Mouse (Mus musculus): ENCODE measurements around the gene Clint1. TPM values are rescaled to one million over a fixed set of nuclear protein-coding genes. Genes with fewer than 3 reads are reported as not detected.

Gene Clint1
- polyA plus RNA-seq, 1 experiment from 2014 or later: 86.3 TPM

GRCm38 (mm10) chr11:45810805-45811204 is 41.0 kb upstream of the Clint1 start:
- Histone ChIP-seq H3K27ac (ENCODE audit: low read depth, low read length) (no peak overlapping the region), H3K9ac (ENCODE audit: low read depth, low read length) (no peak overlapping the region), H3K9me3 (ENCODE audit: control insufficient read depth, low read length) (no peaks in the 10 kb centered on the region), H3K4me2 (replicated peaks; ENCODE audit: low read depth, low read length) (no peak overlapping the region), H3K4me3 (ENCODE audit: low read length) (no peak overlapping the region), H3K27me3 (ENCODE audit: control insufficient read depth, insufficient read depth, low read length) (no peaks in the 10 kb centered on the region), H3K4me1 (ENCODE audit: control insufficient read depth, insufficient read depth, low read length) (peaks cover 16% of the 10 kb centered on the region; the same call in 1 of the 2 replicates), H3K36me3 (ENCODE audit: control insufficient read depth, insufficient read depth, low read length) (no peaks in the 10 kb centered on the region)
- 87% methylated on average over 8 of the region's 8 CpGs for WGBS
- no peak for ATAC-seq (ENCODE audit: low FRiP score, low TSS enrichment)

- Histone ChIP-seq H3K4me2 (replicated peaks; ENCODE audit: low read depth, low read length) (no peak overlapping the region), H3K9ac (ENCODE audit: low read depth, low read length) (no peak overlapping the region), H3K4me3 (ENCODE audit: low read length) (no peak overlapping the region), H3K27ac (ENCODE audit: low read depth, low read length) (no peak overlapping the region), H3K27me3 (ENCODE audit: control insufficient read depth, insufficient read depth, low read length) (no peaks in the 10 kb centered on the region), H3K4me1 (ENCODE audit: control insufficient read depth, insufficient read depth, low read length) (no peaks in the 10 kb centered on the region), H3K36me3 (ENCODE audit: control insufficient read depth, insufficient read depth, low read length) (no peaks in the 10 kb centered on the region), H3K9me3 (ENCODE audit: control insufficient read depth, low read length) (no peaks in the 10 kb centered on the region)
- no peak for ATAC-seq (ENCODE audit: low FRiP score, low TSS enrichment)
- 83% methylated on average over 10 of the region's 10 CpGs for WGBS
These were observed 36.2 kb upstream of the Clint1 start for GRCm38 (mm10) chr11:45815603-45816002.

- no peaks in the 10 kb centered on the region for H3K36me3 ChIP-seq (ENCODE audit: control insufficient read depth, insufficient read depth, low read length)
- no peak overlapping the region for H3K9ac ChIP-seq (ENCODE audit: low read depth, low read length)
- no peaks in the 10 kb centered on the region for H3K4me1 ChIP-seq (ENCODE audit: control insufficient read depth, insufficient read depth, low read length)
- ATAC-seq (ENCODE audit: low FRiP score, low TSS enrichment): no peak
- H3K4me2 ChIP-seq (replicated peaks; ENCODE audit: low read depth, low read length): no peak overlapping the region
- 55% methylated on average over 1 of the region's 1 CpGs for WGBS
- H3K27me3 ChIP-seq (ENCODE audit: control insufficient read depth, insufficient read depth, low read length): no peaks in the 10 kb centered on the region
- H3K9me3 ChIP-seq (ENCODE audit: control insufficient read depth, low read length): no peaks in the 10 kb centered on the region
- no peak overlapping the region for H3K4me3 ChIP-seq (ENCODE audit: low read length)
- H3K27ac ChIP-seq (ENCODE audit: low read depth, low read length): no peak overlapping the region
These were observed 35.1 kb upstream of the Clint1 start for GRCm38 (mm10) chr11:45816712-45817111.

- H3K27ac ChIP-seq (ENCODE audit: low read depth, low read length): no peak overlapping the region
- no peak overlapping the region for H3K9ac ChIP-seq (ENCODE audit: low read depth, low read length)
- no peak overlapping the region for H3K4me3 ChIP-seq (ENCODE audit: low read length)
- H3K4me2 ChIP-seq (replicated peaks; ENCODE audit: low read depth, low read length): no peak overlapping the region
- ATAC-seq (ENCODE audit: low FRiP score, low TSS enrichment): 0 out of 2 replicates have a peak, but pooled peaks have one; percentile 35
- WGBS: 35% methylated on average over 3 of the region's 3 CpGs
- H3K36me3 ChIP-seq (ENCODE audit: control insufficient read depth, insufficient read depth, low read length): no peaks in the 10 kb centered on the region
- no peaks in the 10 kb centered on the region for H3K27me3 ChIP-seq (ENCODE audit: control insufficient read depth, insufficient read depth, low read length)
- H3K4me1 ChIP-seq (ENCODE audit: control insufficient read depth, insufficient read depth, low read length): no peaks in the 10 kb centered on the region
- H3K9me3 ChIP-seq (ENCODE audit: control insufficient read depth, low read length): no peaks in the 10 kb centered on the region
These were observed 33.9 kb upstream of the Clint1 start for GRCm38 (mm10) chr11:45817996-45818395.

- Histone ChIP-seq H3K4me3 (ENCODE audit: low read length) (no peak overlapping the region), H3K9me3 (ENCODE audit: control insufficient read depth, low read length) (no peaks in the 10 kb centered on the region), H3K4me1 (ENCODE audit: control insufficient read depth, insufficient read depth, low read length) (no peaks in the 10 kb centered on the region), H3K27me3 (ENCODE audit: control insufficient read depth, insufficient read depth, low read length) (no peaks in the 10 kb centered on the region), H3K4me2 (replicated peaks; ENCODE audit: low read depth, low read length) (no peak overlapping the region), H3K9ac (ENCODE audit: low read depth, low read length) (no peak overlapping the region), H3K27ac (ENCODE audit: low read depth, low read length) (no peak overlapping the region), H3K36me3 (ENCODE audit: control insufficient read depth, insufficient read depth, low read length) (no peaks in the 10 kb centered on the region)
- 91% methylated on average over 6 of the region's 6 CpGs for WGBS
- no peak for ATAC-seq (ENCODE audit: low FRiP score, low TSS enrichment)
These were observed 30.9 kb upstream of the Clint1 start for GRCm38 (mm10) chr11:45820930-45821329.

- no peak overlapping the region for H3K4me2 ChIP-seq (replicated peaks; ENCODE audit: low read depth, low read length)
- no peak overlapping the region for H3K4me3 ChIP-seq (ENCODE audit: low read length)
- H3K9me3 ChIP-seq (ENCODE audit: control insufficient read depth, low read length): no peaks in the 10 kb centered on the region
- no peak for ATAC-seq (ENCODE audit: low FRiP score, low TSS enrichment)
- no peaks in the 10 kb centered on the region for H3K27me3 ChIP-seq (ENCODE audit: control insufficient read depth, insufficient read depth, low read length)
- H3K27ac ChIP-seq (ENCODE audit: low read depth, low read length): no peak overlapping the region; the same call in 1 of the 2 replicates
- no peak overlapping the region for H3K9ac ChIP-seq (ENCODE audit: low read depth, low read length)
- H3K36me3 ChIP-seq (ENCODE audit: control insufficient read depth, insufficient read depth, low read length): no peaks in the 10 kb centered on the region
- H3K4me1 ChIP-seq (ENCODE audit: control insufficient read depth, insufficient read depth, low read length): no peaks in the 10 kb centered on the region
These were observed 21.7 kb upstream of the Clint1 start for GRCm38 (mm10) chr11:45830112-45830511.

- 55% methylated on average over 9 of the region's 9 CpGs for WGBS
- Histone ChIP-seq H3K4me2 (replicated peaks; ENCODE audit: low read depth, low read length) (no peak overlapping the region), H3K4me1 (ENCODE audit: control insufficient read depth, insufficient read depth, low read length) (no peaks in the 10 kb centered on the region; the same call in 1 of the 2 replicates), H3K9me3 (ENCODE audit: control insufficient read depth, low read length) (no peaks in the 10 kb centered on the region), H3K27ac (ENCODE audit: low read depth, low read length) (no peak overlapping the region), H3K4me3 (ENCODE audit: low read length) (no peak overlapping the region), H3K27me3 (ENCODE audit: control insufficient read depth, insufficient read depth, low read length) (no peaks in the 10 kb centered on the region), H3K9ac (ENCODE audit: low read depth, low read length) (no peak overlapping the region), H3K36me3 (ENCODE audit: control insufficient read depth, insufficient read depth, low read length) (no peaks in the 10 kb centered on the region)
- no peak for ATAC-seq (ENCODE audit: low FRiP score, low TSS enrichment)
These were observed 21.0 kb upstream of the Clint1 start for GRCm38 (mm10) chr11:45830743-45831310.

- no peak overlapping the region for H3K27ac ChIP-seq (ENCODE audit: low read depth, low read length)
- 88% methylated on average over 15 of the region's 15 CpGs for WGBS
These were observed 20.2 kb upstream of the Clint1 start for GRCm38 (mm10) chr11:45831476-45832143.

GRCm38 (mm10) chr11:45835625-45836255 is 16.1 kb upstream of the Clint1 start:
- no peak overlapping the region for H3K4me3 ChIP-seq (ENCODE audit: low read length)
- WGBS: 24% methylated on average over 4 of the region's 4 CpGs

More at GRCm38 (mm10) chr11:45831476-45832143, 20.2 kb upstream of the Clint1 start:
- H3K27me3 ChIP-seq (ENCODE audit: control insufficient read depth, insufficient read depth, low read length): no peaks in the 10 kb centered on the region
- H3K9ac ChIP-seq (ENCODE audit: low read depth, low read length): no peak overlapping the region
- no peak for ATAC-seq (ENCODE audit: low FRiP score, low TSS enrichment)
- no peaks in the 10 kb centered on the region for H3K36me3 ChIP-seq (ENCODE audit: control insufficient read depth, insufficient read depth, low read length)
- H3K4me3 ChIP-seq (ENCODE audit: low read length): no peak overlapping the region
- H3K4me2 ChIP-seq (replicated peaks; ENCODE audit: low read depth, low read length): no peak overlapping the region
- H3K4me1 ChIP-seq (ENCODE audit: control insufficient read depth, insufficient read depth, low read length): no peaks in the 10 kb centered on the region; the same call in 1 of the 2 replicates
- H3K9me3 ChIP-seq (ENCODE audit: control insufficient read depth, low read length): no peaks in the 10 kb centered on the region

More at GRCm38 (mm10) chr11:45835625-45836255, 16.1 kb upstream of the Clint1 start:
- Histone ChIP-seq H3K36me3 (ENCODE audit: control insufficient read depth, insufficient read depth, low read length) (no peaks in the 10 kb centered on the region), H3K4me1 (ENCODE audit: control insufficient read depth, insufficient read depth, low read length) (no peaks in the 10 kb centered on the region; the same call in 1 of the 2 replicates), H3K27ac (ENCODE audit: low read depth, low read length) (no peak overlapping the region), H3K9ac (ENCODE audit: low read depth, low read length) (no peak overlapping the region), H3K27me3 (ENCODE audit: control insufficient read depth, insufficient read depth, low read length) (no peaks in the 10 kb centered on the region), H3K9me3 (ENCODE audit: control insufficient read depth, low read length) (no peaks in the 10 kb centered on the region), H3K4me2 (replicated peaks; ENCODE audit: low read depth, low read length) (no peak overlapping the region)
- ATAC-seq (ENCODE audit: low FRiP score, low TSS enrichment): peak; percentile 63
